Mouse (Mus musculus) frontal cortex, adult (tissue): Measurements from ENCODE around the gene Sema4c.

Experiments
- ATAC-seq: cut with Nextera tagmentation; 2 replicates; pipeline ENCODE4 v1.9.2; 2017; ENCODE audit warnings: mild to moderate bottlenecking, moderate library complexity, mixed read lengths; ENCODE audit not compliant: low TSS enrichment

Gene Sema4c

DNA sequence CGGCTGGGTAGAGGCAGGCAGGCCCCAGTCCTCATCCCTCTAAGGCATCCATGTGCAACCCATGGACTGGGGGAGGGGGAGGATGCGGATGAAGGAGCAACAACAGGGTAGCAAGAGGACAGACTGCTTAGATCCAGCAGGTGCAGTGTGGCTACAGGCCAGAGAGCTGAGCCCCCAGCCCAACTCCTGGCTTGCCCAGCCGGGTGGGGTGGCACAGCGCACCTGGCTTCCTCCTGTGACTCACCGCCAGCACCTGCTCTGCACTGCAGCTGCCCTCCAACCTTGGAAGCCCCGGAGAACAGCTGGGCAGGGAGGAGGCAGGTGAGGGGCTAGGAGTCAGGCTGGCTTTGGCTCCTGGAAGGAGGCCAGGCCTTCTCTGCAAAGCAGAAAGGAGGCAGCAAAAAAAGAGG is 21.8 kb upstream of the Sema4c start:
- 0 out of 2 replicates have a peak, but pooled peaks have one; percentile 12 for ATAC-seq

- no peak for ATAC-seq
Measured at GRCm38 (mm10) chr1:36576991-36577675, 19.0 kb upstream of the Sema4c start.

DNA sequence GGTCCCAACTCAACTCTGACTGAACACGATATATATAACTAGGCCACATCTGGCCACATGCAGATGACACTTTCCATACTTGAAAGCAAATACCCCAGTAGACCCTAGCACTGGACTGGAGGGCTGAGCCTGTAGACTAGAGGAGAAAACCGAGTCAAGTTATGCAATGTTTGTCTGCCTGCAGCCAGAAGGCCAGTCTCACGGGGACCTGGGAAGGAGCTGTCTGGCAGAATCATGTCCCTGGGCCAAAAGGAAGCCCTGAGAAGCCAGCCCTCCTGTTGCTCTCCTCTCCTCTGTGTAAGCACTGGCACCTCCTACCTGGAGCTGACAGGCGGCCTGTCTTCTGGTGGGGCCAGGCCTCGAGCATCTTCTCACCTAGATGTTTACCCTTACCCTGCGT is 17.2 kb upstream of the Sema4c start:
- no peak for ATAC-seq

GRCm38 (mm10) chr1:36574196-36574955 is 16.2 kb upstream of the Sema4c start:
- ATAC-seq: no peak

GRCm38 (mm10) chr1:36573524-36573923 is 15.4 kb upstream of the Sema4c start:
- no peak for ATAC-seq

DNA sequence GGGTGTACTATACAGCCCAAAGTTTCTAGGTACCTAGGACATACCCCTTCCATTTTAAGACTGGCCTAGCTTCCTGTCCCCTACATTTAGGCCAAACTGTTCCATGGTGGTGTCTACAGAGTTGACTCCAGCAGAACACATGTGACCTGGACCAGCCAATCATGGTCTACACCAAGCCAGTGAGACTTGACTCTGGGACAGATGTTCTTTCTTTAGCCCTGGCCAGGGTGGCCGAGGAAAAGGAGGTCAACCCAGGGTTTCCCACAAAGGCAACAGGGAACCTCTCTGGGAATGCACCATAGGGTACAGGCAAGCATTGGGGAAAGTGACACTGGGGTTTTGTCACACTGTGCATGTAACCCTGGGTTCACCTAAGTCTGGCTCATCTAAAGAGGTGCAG is 14.6 kb upstream of the Sema4c start:
- ATAC-seq: no peak

- ATAC-seq: no peak
Measured at GRCm38 (mm10) chr1:36572140-36572700, 14.1 kb upstream of the Sema4c start.

- no peak for ATAC-seq
Measured at GRCm38 (mm10) chr1:36571627-36572026, 13.5 kb upstream of the Sema4c start.

GRCm38 (mm10) chr1:36570320-36570719 is 12.2 kb upstream of the Sema4c start:
- ATAC-seq: no peak

DNA sequence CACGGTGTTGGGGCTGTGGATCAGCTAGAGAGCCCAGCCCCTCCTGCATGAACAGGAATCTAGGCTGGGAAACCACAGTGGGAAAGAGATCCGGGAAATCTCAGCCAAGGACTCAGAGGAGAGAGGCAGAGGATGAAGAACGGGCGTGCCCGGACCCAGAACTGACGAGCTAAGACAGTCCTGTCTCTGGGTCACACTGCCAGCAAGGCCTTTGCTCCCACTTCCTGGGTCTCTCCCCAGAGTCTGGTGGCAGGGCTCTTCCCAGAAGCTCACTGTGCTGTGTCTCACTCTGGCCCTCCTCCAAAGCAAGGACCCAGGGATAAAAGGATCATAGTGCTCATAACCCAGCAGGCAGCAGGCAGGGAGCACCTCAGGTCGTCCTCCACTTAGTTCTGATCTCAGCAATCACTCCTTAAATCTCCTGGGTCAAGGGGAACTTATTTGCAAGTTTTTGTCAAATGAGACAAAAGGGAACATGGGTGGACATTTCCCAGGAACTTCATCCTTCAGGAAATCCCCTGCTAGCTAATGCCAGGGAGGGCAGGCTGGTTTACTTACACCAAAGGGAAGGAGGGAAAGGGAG is 11.6 kb upstream of the Sema4c start:
- no peak for ATAC-seq

GRCm38 (mm10) chr1:36568776-36569175 is 10.6 kb upstream of the Sema4c start:
- no peak for ATAC-seq

DNA sequence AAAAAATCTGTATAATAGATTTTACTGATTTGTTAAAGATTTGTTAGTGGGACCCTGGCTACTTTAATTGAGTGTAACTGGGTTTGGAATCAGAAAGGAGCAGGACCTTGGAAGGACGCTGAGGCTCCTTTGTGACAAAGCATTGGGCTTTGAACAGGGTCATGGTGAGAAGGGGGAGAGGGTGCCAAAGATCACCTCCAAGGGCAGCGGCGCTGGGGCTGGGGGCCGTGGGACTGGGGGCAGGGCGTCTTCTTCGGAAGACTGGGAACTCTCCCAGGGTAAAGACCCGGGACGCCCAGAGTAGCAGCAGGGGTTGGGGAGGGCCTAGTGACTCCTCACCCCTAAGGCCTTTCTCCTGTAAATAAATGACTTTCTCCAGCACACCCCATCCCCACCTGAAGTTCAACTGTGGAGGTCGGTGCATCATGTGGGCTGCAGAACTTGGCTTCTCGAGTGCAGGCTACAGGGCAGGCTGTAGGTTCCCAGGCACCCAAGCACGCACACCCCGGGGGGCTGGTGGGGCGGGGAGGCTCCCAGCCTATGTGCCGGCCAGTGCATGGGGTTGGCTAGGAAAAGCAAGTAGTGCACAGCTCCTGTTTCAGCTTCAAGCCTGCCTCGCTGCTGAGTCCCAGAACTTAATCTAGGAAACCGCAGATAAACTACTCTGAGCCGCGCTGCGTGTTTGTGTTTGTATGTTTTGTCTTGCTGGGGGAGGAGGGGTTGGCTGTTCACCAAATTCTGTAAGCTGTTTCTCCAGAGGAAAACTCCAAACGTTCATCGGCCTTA is 9.9 kb upstream of the Sema4c start:
- ATAC-seq: no peak

GRCm38 (mm10) chr1:36566425-36566824 is 8.3 kb upstream of the Sema4c start:
- ATAC-seq: no peak

GRCm38 (mm10) chr1:36564101-36564500 is 6.0 kb upstream of the Sema4c start:
- ATAC-seq: no peak

DNA sequence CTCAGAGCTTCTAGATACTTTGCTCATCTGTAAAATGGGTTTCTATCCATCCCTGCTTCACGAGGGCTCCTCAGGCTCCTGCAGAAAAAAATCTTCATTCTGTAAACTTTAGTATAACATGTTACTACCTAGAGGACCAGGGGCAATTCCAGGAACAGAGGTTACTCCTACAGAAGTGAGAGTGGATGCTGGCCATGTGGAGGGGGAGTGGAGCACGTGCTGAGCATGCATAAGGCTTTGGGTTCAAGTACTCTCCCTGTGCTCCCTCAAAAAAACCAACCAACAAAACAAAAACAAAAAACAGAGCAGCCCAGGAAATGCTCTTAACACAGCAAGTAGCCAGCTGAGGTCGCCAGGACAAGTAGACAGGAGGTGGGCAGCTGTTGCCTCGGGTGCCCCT is 5.5 kb upstream of the Sema4c start:
- ATAC-seq: no peak

DNA sequence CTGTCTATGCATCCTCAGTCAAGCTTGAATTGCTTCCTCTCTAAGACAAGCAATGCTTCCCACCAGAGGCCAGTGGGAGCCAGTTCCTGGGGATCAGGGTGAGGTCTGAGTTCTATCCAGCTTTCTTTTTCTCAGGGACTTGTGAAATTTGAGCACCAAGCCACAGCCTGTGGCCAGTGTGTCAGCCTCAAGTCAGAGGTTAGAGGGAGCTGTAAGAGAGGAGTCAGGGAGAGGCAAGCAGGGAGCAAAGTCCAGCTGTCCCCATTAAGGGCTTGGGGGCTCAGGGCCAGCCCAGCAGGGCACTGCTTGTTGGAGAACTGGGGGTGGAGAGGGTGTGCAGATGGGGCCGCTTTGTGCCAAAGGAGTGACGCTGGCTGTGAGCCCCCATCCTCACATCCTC is 5.0 kb upstream of the Sema4c start:
- no peak for ATAC-seq

DNA sequence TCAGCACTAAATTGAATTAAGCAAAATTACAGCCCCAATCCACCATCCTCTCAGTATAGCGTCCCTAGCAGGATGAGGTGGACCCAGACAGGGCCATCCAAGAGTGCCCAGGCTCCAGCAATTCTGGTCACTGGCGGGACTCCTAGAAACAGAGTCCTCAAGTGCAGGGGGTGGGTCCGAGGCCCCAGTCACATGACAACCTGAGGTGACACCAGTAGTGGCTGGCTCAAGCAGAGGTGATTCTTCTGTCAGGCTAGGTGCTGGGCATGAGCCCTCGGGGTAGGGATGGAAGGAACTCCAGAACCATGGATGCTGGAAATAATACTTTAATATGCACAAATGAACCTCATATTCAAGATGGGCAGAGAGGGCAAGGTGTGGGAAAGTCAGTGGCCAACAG is 4.2 kb upstream of the Sema4c start:
- ATAC-seq: no peak

- no peak for ATAC-seq
Measured at GRCm38 (mm10) chr1:36560903-36561302, 2.8 kb upstream of the Sema4c start.

- ATAC-seq: no peak
Measured at GRCm38 (mm10) chr1:36559888-36560287, 1.7 kb upstream of the Sema4c start.

DNA sequence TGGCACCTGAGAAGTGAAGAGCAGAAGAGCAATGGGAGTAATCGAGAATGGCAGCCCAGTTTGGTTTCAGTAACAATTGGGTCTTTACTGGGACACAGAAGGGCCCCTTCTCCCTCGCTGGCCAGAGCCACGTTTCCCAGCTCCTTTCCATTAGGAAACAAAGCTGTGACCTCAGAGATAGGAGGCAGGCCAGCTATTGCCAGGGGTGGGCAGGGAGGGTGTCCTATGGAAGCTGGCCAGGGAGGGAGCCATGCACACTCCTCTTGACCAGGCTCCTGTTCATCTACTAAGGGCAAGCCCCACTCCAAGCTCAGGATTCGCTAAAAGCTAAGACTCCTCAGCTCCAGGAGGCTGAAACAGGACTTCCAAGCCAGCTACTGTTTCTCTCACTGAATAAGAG is 1.1 kb upstream of the Sema4c start:
- no peak for ATAC-seq

DNA sequence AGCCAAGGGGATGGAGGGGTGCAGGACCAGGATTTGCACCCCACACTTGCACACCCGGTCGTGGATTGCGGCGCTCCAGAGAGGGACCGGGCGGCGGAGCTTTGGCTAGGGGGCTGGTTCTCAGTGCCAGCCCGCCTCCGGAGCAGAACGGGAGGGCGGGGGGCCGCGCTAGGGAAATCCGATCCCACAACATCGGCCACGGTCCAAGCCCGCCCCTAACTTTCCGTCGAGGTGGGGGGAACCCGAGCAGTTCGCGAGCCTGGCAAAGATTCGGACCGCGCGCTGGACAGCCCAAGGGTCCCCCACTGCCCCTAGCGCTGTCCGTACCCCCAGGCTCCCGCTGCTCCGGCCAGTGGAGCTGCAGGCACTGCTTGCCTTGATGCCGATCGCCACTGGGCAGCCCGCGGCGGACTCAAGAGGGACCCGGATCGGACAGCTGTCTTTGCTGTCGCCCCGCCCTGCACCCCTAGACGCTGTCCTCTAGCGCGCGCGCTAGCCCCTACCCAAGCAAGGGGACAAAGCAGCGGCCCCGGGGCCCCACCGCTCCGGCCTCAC is 615 bp downstream of the Sema4c start:
- ATAC-seq: peak; percentile 46
